Mouse (Mus musculus) effector memory CD4-positive, alpha-beta T cell, adult 7 months (primary cell): Measurements from ENCODE around the gene Gm5771. TPM values are rescaled to one million over a fixed set of nuclear protein-coding genes. Genes with fewer than 3 reads are reported as not detected.

Source experiments
- polyA plus RNA-seq: library from polyadenylated mRNA; unstranded; fragments of 100-300 nt; shearing (Covaris generic); gene quantifications from one replicate; pipeline ENCODE4 v1.2.1, GENCODE M21; 2017

The Gm5771 gene
- not detected for polyA plus RNA-seq

GRCm38 (mm10) chr6:41392056-41392455 lies at the start of gene Gm5771:
Gene Gm5771 (plus strand): TSS chr6:41392356.

GRCm38 (mm10) chr6:41353932-41354331 lies 38.2 kb upstream of the Gm5771 start, which contains the start of gene Try10:
Gene Try10 (plus strand): TSS chr6:41354105.

GRCm38 (mm10) chr6:41377578-41377977 lies 14.6 kb upstream of the Gm5771 start, which contains the start of gene Prss3:
Gene Prss3 (minus strand): TSS chr6:41377678.

GRCm38 (mm10) chr6:41446045-41446444 lies 53.9 kb downstream of the Gm5771 start, which contains the start of gene Gm10334:
Gene Gm10334 (minus strand): TSS chr6:41446145.

Other genes with a start within 250 kb of the Gm5771 start
- not detected for gene Try4, start 90.1 kb upstream of the Gm5771 start, polyA plus RNA-seq
- not detected for gene Try5, start 75.5 kb upstream of the Gm5771 start, polyA plus RNA-seq
- not detected for gene Try10, start 38.3 kb upstream of the Gm5771 start, polyA plus RNA-seq
- not detected for gene Prss3, start 14.7 kb upstream of the Gm5771 start, polyA plus RNA-seq
- not detected for gene Gm10334, start 53.8 kb downstream of the Gm5771 start, polyA plus RNA-seq
- gene Prss1, start 66.6 kb downstream of the Gm5771 start, polyA plus RNA-seq = not detected
- 17.1 TPM for gene Prss2, start 129.4 kb downstream of the Gm5771 start, polyA plus RNA-seq
- 28.7 TPM for gene Ephb6, start 213.1 kb downstream of the Gm5771 start, polyA plus RNA-seq
- 0.43 TPM for gene Trpv6, start 244.0 kb downstream of the Gm5771 start, polyA plus RNA-seq